Mouse (Mus musculus) C2C12 (cell line): Measurements from ENCODE around the gene Ldhc.

ENCODE experiments used
- CEBPB ChIP-seq: IDR thresholded peaks from one replicate; pipeline ENCODE4 v1.6.1; 2011; ENCODE audit warnings: low read depth, mild to moderate bottlenecking, control low read depth, moderate library complexity
- CTCF ChIP-seq: IDR thresholded peaks from one replicate; pipeline ENCODE4 v1.5.1; 2011; ENCODE audit not compliant: control insufficient read depth, insufficient read depth, insufficient read length
- FOSL1 ChIP-seq: IDR thresholded peaks from one replicate; pipeline ENCODE4 v1.8.0; 2011; ENCODE audit warnings: mild to moderate bottlenecking, low read length; ENCODE audit not compliant: poor library complexity, insufficient read depth, severe bottlenecking
- MAX ChIP-seq: IDR thresholded peaks from one replicate; pipeline ENCODE4 v1.6.1; 2011; ENCODE audit warnings: mild to moderate bottlenecking, control low read depth
- MYOD1 ChIP-seq: IDR thresholded peaks from one replicate; pipeline ENCODE4 v1.6.1; 2011; ENCODE audit warnings: low read depth; ENCODE audit not compliant: control insufficient read depth, insufficient read length
- MYOG ChIP-seq: IDR thresholded peaks from one replicate; pipeline ENCODE4 v1.6.1; 2011; ENCODE audit not compliant: control insufficient read depth, insufficient read length; ENCODE audit errors: extremely low read depth
- USF1 ChIP-seq: IDR thresholded peaks from one replicate; pipeline ENCODE4 v1.6.1; 2011; ENCODE audit warnings: low read depth, mild to moderate bottlenecking, control low read depth, moderate library complexity

DNA sequence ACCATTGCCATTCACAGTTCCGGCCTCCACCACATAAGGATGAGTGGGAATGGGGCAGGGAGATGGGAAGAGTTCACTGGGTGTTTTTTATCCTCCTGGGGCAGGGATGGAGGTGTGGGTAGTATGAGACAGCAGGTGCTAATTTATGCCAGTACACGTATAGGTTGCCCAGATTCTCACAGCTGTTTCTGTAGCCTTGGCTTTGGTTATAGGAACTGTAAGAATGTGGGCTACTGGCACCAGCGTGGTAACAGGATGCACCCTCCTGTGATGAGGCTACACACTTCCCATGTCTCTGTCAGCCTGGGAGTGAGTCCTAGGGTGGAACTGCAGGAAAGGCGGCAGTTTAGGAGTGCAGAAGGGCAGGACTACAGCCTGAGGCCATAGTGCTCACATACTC, 15.8 kb downstream of the Ldhc start:
- no peak for TF ChIP-seq USF1
- no peak for TF ChIP-seq MYOD1
- no peak for TF ChIP-seq CTCF
- TF ChIP-seq MYOG: no peak
- TF ChIP-seq MAX: no peak
- TF ChIP-seq CEBPB: no peak
- no peak for TF ChIP-seq FOSL1
